Mouse (Mus musculus) T-helper 1 cell (primary cell): Measurements from ENCODE around the gene Bpifb9a.
"Not testable (repeated sequence)": the region's sequence is repeated elsewhere in the genome, so short reads cannot be mapped to it uniquely, and the experiment has no call there.

ENCODE experiments used
- in situ Hi-C: fragments of 300-600 bp; cut with MboI, MseI; formaldehyde crosslinking; loops from one replicate; pipeline ENCODE4 v1.15.1; 2025; ENCODE audit warnings: high pct_unique_total_duplicates

Gene Bpifb9a

GRCm38 (mm10) chr2:154257554-154257953 is at the start of gene Bpifb9a:
Gene Bpifb9a (plus strand): TSS chr2:154257854.
- in situ Hi-C loops = loop anchor here (5.0 kb wide), 1 partner anchor 50 kb away; the partner anchor contains the start of gene Bpifb9b

GRCm38 (mm10) chr2:154209112-154209511 is 48.5 kb upstream of the Bpifb9a start:
- in situ Hi-C loops = no loop called here

GRCm38 (mm10) chr2:154211121-154211520 is 46.5 kb upstream of the Bpifb9a start:
- in situ Hi-C loops = no loop called here

GRCm38 (mm10) chr2:154211881-154212280 is 45.8 kb upstream of the Bpifb9a start:
- in situ Hi-C loops = no loop called here

- in situ Hi-C loops = loop anchor here (5.0 kb wide), 1 partner anchor 167 kb away; no protein-coding TSS in a partner anchor
Measured at GRCm38 (mm10) chr2:154215191-154215590, 42.5 kb upstream of the Bpifb9a start.

- in situ Hi-C loops = loop anchor here (5.0 kb wide), 2 partner anchors 72 to 162 kb away; no protein-coding TSS in a partner anchor
Measured at GRCm38 (mm10) chr2:154219950-154220349, 37.7 kb upstream of the Bpifb9a start.

GRCm38 (mm10) chr2:154223265-154223916 is 34.3 kb upstream of the Bpifb9a start, which contains the start of gene Bpifb5:
Gene Bpifb5 (plus strand): TSS chr2:154223742.
- in situ Hi-C loops = loop anchor here (5.0 kb wide), 1 partner anchor 69 kb away; no protein-coding TSS in a partner anchor

- in situ Hi-C loops = loop anchor here (5.0 kb wide), 1 partner anchor 68 kb away; no protein-coding TSS in a partner anchor
Measured at GRCm38 (mm10) chr2:154223917-154224273, 33.8 kb upstream of the Bpifb9a start.

- in situ Hi-C loops = no loop called here
Measured at GRCm38 (mm10) chr2:154226991-154227390, 30.7 kb upstream of the Bpifb9a start.

GRCm38 (mm10) chr2:154227830-154228229 is 29.8 kb upstream of the Bpifb9a start:
- in situ Hi-C loops = no loop called here

GRCm38 (mm10) chr2:154233426-154233825 is 24.2 kb upstream of the Bpifb9a start:
- in situ Hi-C loops = no loop called here

GRCm38 (mm10) chr2:154240771-154241170 is 16.9 kb upstream of the Bpifb9a start:
- in situ Hi-C loops = no loop called here

- in situ Hi-C loops = not testable (repeated sequence)
Measured at GRCm38 (mm10) chr2:154242726-154243125, 14.9 kb upstream of the Bpifb9a start.

GRCm38 (mm10) chr2:154243356-154244036 is 14.2 kb upstream of the Bpifb9a start:
- in situ Hi-C loops = no loop called here

GRCm38 (mm10) chr2:154245322-154245721 is 12.3 kb upstream of the Bpifb9a start:
- in situ Hi-C loops = no loop called here

- in situ Hi-C loops = loop anchor here (5.0 kb wide), 1 partner anchor 52 kb away; the partner anchor contains the start of gene Bpifb9b
Measured at GRCm38 (mm10) chr2:154255254-154255653, 2.4 kb upstream of the Bpifb9a start.

GRCm38 (mm10) chr2:154255770-154256169 is 1.9 kb upstream of the Bpifb9a start:
- in situ Hi-C loops = loop anchor here (5.0 kb wide), 1 partner anchor 52 kb away; the partner anchor contains the start of gene Bpifb9b

GRCm38 (mm10) chr2:154264397-154264796 is 6.7 kb downstream of the Bpifb9a start:
- in situ Hi-C loops = not testable (repeated sequence)

- in situ Hi-C loops = loop anchor here (5.0 kb wide), 1 partner anchor 70 kb away; the partner anchor contains the start of gene Bpifb5
Measured at GRCm38 (mm10) chr2:154291866-154292265, 34.2 kb downstream of the Bpifb9a start.

- in situ Hi-C loops = loop anchor here (5.0 kb wide), 1 partner anchor 71 kb away; the partner anchor contains the start of gene Bpifb5
Measured at GRCm38 (mm10) chr2:154292833-154293232, 35.2 kb downstream of the Bpifb9a start.

- in situ Hi-C loops = loop anchor here (5.0 kb wide), 1 partner anchor 72 kb away; the partner anchor contains the start of gene Bpifb5
Measured at GRCm38 (mm10) chr2:154294746-154295145, 37.1 kb downstream of the Bpifb9a start.

GRCm38 (mm10) chr2:154300496-154300895 is 42.8 kb downstream of the Bpifb9a start:
- in situ Hi-C loops = no loop called here
